Mouse (Mus musculus) heart, adult 2 months (tissue): Measurements from ENCODE around the gene Mrpl38.

Experiments used
- CTCF ChIP-seq: fragments of 200-600 bp; IDR thresholded peaks from 2 replicates; pipeline ENCODE4 v1.8.1; 2022; ENCODE audit warnings: antibody characterized with exemption, mild to moderate bottlenecking, moderate library complexity
- POLR2A ChIP-seq: fragments of 200-500 bp; IDR thresholded peaks from 2 replicates; pipeline ENCODE4 v1.6.1; 2011; ENCODE audit warnings: mild to moderate bottlenecking, low read depth, low read length, control low read depth; ENCODE audit not compliant: insufficient read depth

GRCm38 (mm10) chr11:116109441-116110081, 29.1 kb downstream of the Mrpl38 start:
- TF ChIP-seq CTCF = peak; percentile 34; the same call in 1 of the 2 replicates
- no peak for TF ChIP-seq POLR2A
